Comparison of ENCODE assay signal across 8 mouse cellular contexts in genomic region chr4:43508666-43508997, GRCm38 (mm10). TPM values are rescaled to one million over a fixed set of nuclear protein-coding genes. Genes with fewer than 3 reads are reported as not detected.
DNase-seq lines count a peak whose midpoint lies in the region; ATAC-seq lines count a peak whose summit lies in the region.

No protein-coding gene starts in this region.

- peaks cover 11% of the 10 kb centered on the region; the same call in 1 of the 2 replicates for H3K27me3 ChIP-seq in heart, embryonic 13.5 days (replicated peaks)

- H3K27ac ChIP-seq in heart, embryonic 13.5 days (replicated peaks) = peak overlapping the region; percentile 55; the same call in 1 of the 2 replicates
- H3K27ac ChIP-seq in macrophage = peak overlapping the region; percentile 64

- H3K4me1 ChIP-seq in heart, embryonic 13.5 days = peaks cover 33% of the 10 kb centered on the region

- H3K4me3 ChIP-seq in heart, embryonic 13.5 days = peak overlapping the region; percentile 58
- H3K4me3 ChIP-seq in macrophage (ENCODE audit: inconsistent target) = peak overlapping the region; percentile 62

- H3K9me3 ChIP-seq in heart, embryonic 13.5 days = no peaks in the 10 kb centered on the region

- H3K9ac ChIP-seq in heart, embryonic 13.5 days = peak overlapping the region; percentile 84

- no peaks in the 10 kb centered on the region for H3K79me2 ChIP-seq in macrophage (ENCODE audit: inconsistent target)

- H3K4me2 ChIP-seq in heart, embryonic 13.5 days = peak overlapping the region; percentile 88

- peak; percentile 60; the same call in 1 of the 2 replicates for ATAC-seq in heart, embryonic 13.5 days (ENCODE audit: extremely low read depth, insufficient number of reproducible peaks, low FRiP score, low TSS enrichment)

- whole genome bisulfite sequencing in heart, embryonic 13.5 days = 2% methylated on average over 13 of the region's 13 CpGs
- WGBS in macrophage (ENCODE audit: missing documents) = 1% methylated on average over 13 of the region's 13 CpGs

- intact Hi-C loops in heart, postnatal 25 days (cut with DNase I) = no loop called here

- no peaks in the 10 kb centered on the region for H3K36me3 ChIP-seq in heart, embryonic 13.5 days
- no peaks in the 10 kb centered on the region for H3K36me3 ChIP-seq in macrophage (ENCODE audit: inconsistent target)

- DNase-seq in heart, adult 11 months = peak; percentile 97
- DNase-seq in heart, postnatal 25 days (ENCODE audit: low spot score) = no peak
- DNase-seq in c-Kit-positive CD71-positive TER-119-positive erythroid progenitor cells, embryonic 14.5 days (ENCODE audit: low spot score) = peak; percentile 54
- peak; percentile 57 to 79 for DNase-seq in kidney, postnatal 25 days
- DNase-seq in spleen, postnatal 10 days (ENCODE audit: low spot score in 2 of 2) = peak; percentile 38 to 67
- DNase-seq in right cerebral cortex, adult 18-20 months = no peak

RNA-seq across cellular contexts. Expression of gene Car9, which starts 1.9 kb away (rescaled TPM):
- total RNA-seq in heart, postnatal 25 days (2021) = under 1 TPM; 0.31 to 0.34 TPM
- polyA plus RNA-seq in heart, embryonic 13.5 days (2015; fragmentation: Nextera tagmentation; extraction: Ambion mirVana) = 1.8 and 2.0 TPM in 2 replicates
- 10 to 100 TPM in 8 of 26 experiments, 1 to 10 TPM in 17, under 1 TPM in 1; 0.49 to 20.4 (median 6.1) TPM for total RNA-seq in macrophage (2018; cell fraction: chromatin; rRNA removed)
- total RNA-seq in macrophage (2018; cell fraction: cytosol; rRNA removed) = 1 to 10 TPM; 2.9 to 7.9 (median 4.4) TPM
- total RNA-seq in macrophage (2018; cell fraction: nucleus; rRNA removed) = 10 to 100 TPM in 7 of 26 experiments, 1 to 10 TPM in 16, under 1 TPM in 3; 0.75 to 14.9 (median 5.7) TPM
- polyA plus RNA-seq in macrophage (2018) = 3.0 to 7.4 TPM (median 4.9 TPM) in 3 replicates

RNA-seq across cellular contexts. Expression of gene Arhgef39, which starts 9.1 kb away (rescaled TPM):
- under 1 TPM; 0.39 to 0.61 TPM for total RNA-seq in heart, postnatal 25 days (2021)
- polyA plus RNA-seq in heart, embryonic 13.5 days (2015; fragmentation: Nextera tagmentation; extraction: Ambion mirVana) = 32.0 and 40.3 TPM in 2 replicates
- 10 to 100 TPM in 8 of 26 experiments, 1 to 10 TPM in 17, under 1 TPM in 1; 0.74 to 16.2 (median 6.9) TPM for total RNA-seq in macrophage (2018; cell fraction: chromatin; rRNA removed)
- 1 to 10 TPM in 22 of 26 experiments, under 1 TPM in 4; 0.24 to 3.3 (median 1.3) TPM for total RNA-seq in macrophage (2018; cell fraction: cytosol; rRNA removed)
- 10 to 100 TPM in 4 of 26 experiments, 1 to 10 TPM in 20, under 1 TPM in 1, not detected in 1; 0.58 to 20.9 (median 6.2) TPM for total RNA-seq in macrophage (2018; cell fraction: nucleus; rRNA removed)
- polyA plus RNA-seq in macrophage (2018) = 0.69 to 2.4 TPM (median 1.2 TPM) in 3 replicates

RNA-seq across cellular contexts. Expression of gene Tpm2, which starts 14.9 kb away (rescaled TPM):
- total RNA-seq in heart, postnatal 25 days (2021) = 10 to 100 TPM; 25.2 to 40.7 TPM
- polyA plus RNA-seq in heart, embryonic 13.5 days (2015; fragmentation: Nextera tagmentation; extraction: Ambion mirVana) = 143 and 157 TPM in 2 replicates
- total RNA-seq in macrophage (2018; cell fraction: chromatin; rRNA removed) = 10 to 100 TPM in 1 of 26 experiments, 1 to 10 TPM in 2, under 1 TPM in 1, not detected in 22; 0.49 to 30.4 (median 2.4) TPM
- under 1 TPM in 15 of 26 experiments, not detected in 11; 0.09 to 0.36 (median 0.17) TPM for total RNA-seq in macrophage (2018; cell fraction: cytosol; rRNA removed)
- total RNA-seq in macrophage (2018; cell fraction: nucleus; rRNA removed) = 1 to 10 TPM in 1 of 26 experiments, under 1 TPM in 2, not detected in 23; 0.29 to 3.5 (median 0.30) TPM
- polyA plus RNA-seq in macrophage (2018) = 0.17 to 0.46 TPM in 2 of 3 replicates, not detected in the other

RNA-seq across cellular contexts. Expression of gene Ccdc107, which starts 15.9 kb away (rescaled TPM):
- 10 to 100 TPM; 26.6 to 31.8 TPM for total RNA-seq in heart, postnatal 25 days (2021)
- 70.9 and 77.6 TPM in 2 replicates for polyA plus RNA-seq in heart, embryonic 13.5 days (2015; fragmentation: Nextera tagmentation; extraction: Ambion mirVana)
- 10 to 100 TPM in 21 of 26 experiments, 1 to 10 TPM in 5; 3.7 to 31.8 (median 17.7) TPM for total RNA-seq in macrophage (2018; cell fraction: chromatin; rRNA removed)
- 10 to 100 TPM; 15.7 to 30.8 (median 22.4) TPM for total RNA-seq in macrophage (2018; cell fraction: cytosol; rRNA removed)
- total RNA-seq in macrophage (2018; cell fraction: nucleus; rRNA removed) = 10 to 100 TPM in 25 of 26 experiments, 1 to 10 TPM in 1; 7.9 to 38.1 (median 20.2) TPM
- polyA plus RNA-seq in macrophage (2018) = 24.0 to 38.6 TPM (median 24.2 TPM) in 3 replicates

RNA-seq across cellular contexts. Expression of gene Sit1, which starts 25.1 kb away (rescaled TPM):
- not detected for total RNA-seq in heart, postnatal 25 days (2021)
- not detected in 2 replicates for polyA plus RNA-seq in heart, embryonic 13.5 days (2015; fragmentation: Nextera tagmentation; extraction: Ambion mirVana)
- not detected for total RNA-seq in macrophage (2018; cell fraction: chromatin; rRNA removed)
- not detected for total RNA-seq in macrophage (2018; cell fraction: cytosol; rRNA removed)
- not detected for total RNA-seq in macrophage (2018; cell fraction: nucleus; rRNA removed)
- not detected in 3 replicates for polyA plus RNA-seq in macrophage (2018)

Comparison
In these comparisons a context has a peak if more than half of its experiments do, and no peak if none do; other contexts are left out.
1. DNase-seq: peak in heart, adult 11 months (single experiment), c-Kit-positive CD71-positive TER-119-positive erythroid progenitor cells, embryonic 14.5 days (single experiment), kidney, postnatal 25 days (2 of 2) and spleen, postnatal 10 days (2 of 2); none in heart, postnatal 25 days (single experiment) and right cerebral cortex, adult 18-20 months (single experiment).
2. RNA of gene Tpm2, which starts 14.9 kb away (polyA plus RNA-seq): 143 to 157 TPM in heart, embryonic 13.5 days; 0.17 to 0.46 TPM in macrophage; every median in the first group is over 10 times any median in the second.